Mouse (Mus musculus) kidney, postnatal 0 days (tissue): Measurements from ENCODE around the gene Gm20388. TPM values are rescaled to one million over a fixed set of nuclear protein-coding genes. Genes with fewer than 3 reads are reported as not detected.

Source experiments
- ATAC-seq: fragments of 200-750 bp; cut with Nextera tagmentation; replicated peaks from 2 replicates; pipeline ENCODE4 v1.8.0; 2017; ENCODE audit warnings: low read depth, moderate number of reproducible peaks, moderate TSS enrichment, moderate library complexity; ENCODE audit not compliant: low FRiP score
- DNase-seq: peaks from one replicate; pipeline ENCODE4 v3.0.0-alpha.2; 2016; ENCODE audit warnings: low spot score
- H3K27ac ChIP-seq: fragments of 300-500 bp; sonication (generic); 2 replicates; pipeline ENCODE4 v1.5.1; 2014; ENCODE audit warnings: mild to moderate bottlenecking
- H3K27me3 ChIP-seq: fragments of 300-500 bp; sonication (generic); 2 replicates; pipeline ENCODE4 v1.6.1; 2014; ENCODE audit warnings: low read length, mixed read lengths; ENCODE audit not compliant: insufficient read depth
- H3K36me3 ChIP-seq: fragments of 300-500 bp; sonication (generic); 2 replicates; pipeline ENCODE4 v1.6.1; 2014; ENCODE audit warnings: low read length, mixed read lengths; ENCODE audit not compliant: insufficient read depth
- H3K4me1 ChIP-seq: fragments of 300-500 bp; sonication (generic); replicated peaks from 2 replicates; pipeline ENCODE4 v1.6.1; 2014; ENCODE audit warnings: antibody characterized with exemption, low read length, mixed read lengths; ENCODE audit not compliant: insufficient read depth
- H3K4me2 ChIP-seq: fragments of 300-500 bp; sonication (generic); 2 replicates; pipeline ENCODE4 v1.6.1; 2014; ENCODE audit warnings: mild to moderate bottlenecking, low read length, moderate library complexity, mixed read lengths
- H3K4me3 ChIP-seq: fragments of 300-500 bp; sonication (generic); replicated peaks from 2 replicates; pipeline ENCODE4 v1.5.1; 2014; ENCODE audit warnings: low read depth, low read length
- H3K9ac ChIP-seq: fragments of 300-500 bp; sonication (generic); 2 replicates; pipeline ENCODE4 v1.6.1; 2014; ENCODE audit warnings: low read depth, low read length
- H3K9me3 ChIP-seq: fragments of 300-500 bp; sonication (generic); replicated peaks from 2 replicates; pipeline ENCODE4 v1.6.1; 2016; ENCODE audit warnings: low read length, inconsistent platforms, mixed read lengths
- CTCF ChIP-seq: IDR thresholded peaks from 2 replicates; pipeline ENCODE4 v1.5.1; 2016; ENCODE audit warnings: antibody characterized with exemption, low read depth, mild to moderate bottlenecking, moderate library complexity
- whole genome bisulfite sequencing: fragments of 180-500 bp; shearing (Covaris S2); extraction: QIAGEN DNeasy Blood & Tissue Kit; methylation state at CpG from one replicate; pipeline ENCODE4 v1.1.7; 2014; 5-methylcytosine and 5-hydroxymethylcytosine counted together
- polyA plus RNA-seq: library from polyadenylated mRNA; unstranded; fragments of >200 nt; fragmentation: Nextera tagmentation; extraction: Ambion mirVana; gene quantifications from 2 replicates; pipeline ENCODE4 v1.2.1, GENCODE M21; 2015

Gene Gm20388
- polyA plus RNA-seq, 1 experiment from 2014 or later = not detected

- H3K4me1 ChIP-seq = 0 out of 2 replicates have a peak, but pooled peaks cover 7% of the 10 kb centered on the region
- peak overlapping the region; percentile 13; the same call in 1 of the 2 replicates for H3K27ac ChIP-seq
- 44% methylated on average over 9 of the region's 9 CpGs for WGBS
- H3K36me3 ChIP-seq = no peaks in the 10 kb centered on the region
- H3K27me3 ChIP-seq = no peaks in the 10 kb centered on the region
- no peak for TF ChIP-seq CTCF
- no peaks in the 10 kb centered on the region for H3K9me3 ChIP-seq
- DNase-seq (peak; percentile 60), ATAC-seq (no peak)
- H3K4me3 ChIP-seq = no peak overlapping the region
- no peak overlapping the region for H3K9ac ChIP-seq
- H3K4me2 ChIP-seq = no peak overlapping the region
Measured at GRCm38 (mm10) chr8:120251411-120252035, 340.9 kb downstream of the Gm20388 start.

- WGBS = 69% methylated on average over 8 of the region's 8 CpGs
- no peaks in the 10 kb centered on the region for H3K36me3 ChIP-seq
- H3K4me3 ChIP-seq = no peak overlapping the region
- ATAC-seq (no peak), DNase-seq (no peak)
- H3K27me3 ChIP-seq = no peaks in the 10 kb centered on the region
- no peak overlapping the region for H3K9ac ChIP-seq
- no peak overlapping the region for H3K27ac ChIP-seq
- TF ChIP-seq CTCF = no peak
- no peak overlapping the region for H3K4me2 ChIP-seq
- H3K9me3 ChIP-seq = no peaks in the 10 kb centered on the region
- 0 out of 2 replicates have a peak, but pooled peaks cover 7% of the 10 kb centered on the region for H3K4me1 ChIP-seq
Measured at GRCm38 (mm10) chr8:120253626-120254025, 343.0 kb downstream of the Gm20388 start.

DNA sequence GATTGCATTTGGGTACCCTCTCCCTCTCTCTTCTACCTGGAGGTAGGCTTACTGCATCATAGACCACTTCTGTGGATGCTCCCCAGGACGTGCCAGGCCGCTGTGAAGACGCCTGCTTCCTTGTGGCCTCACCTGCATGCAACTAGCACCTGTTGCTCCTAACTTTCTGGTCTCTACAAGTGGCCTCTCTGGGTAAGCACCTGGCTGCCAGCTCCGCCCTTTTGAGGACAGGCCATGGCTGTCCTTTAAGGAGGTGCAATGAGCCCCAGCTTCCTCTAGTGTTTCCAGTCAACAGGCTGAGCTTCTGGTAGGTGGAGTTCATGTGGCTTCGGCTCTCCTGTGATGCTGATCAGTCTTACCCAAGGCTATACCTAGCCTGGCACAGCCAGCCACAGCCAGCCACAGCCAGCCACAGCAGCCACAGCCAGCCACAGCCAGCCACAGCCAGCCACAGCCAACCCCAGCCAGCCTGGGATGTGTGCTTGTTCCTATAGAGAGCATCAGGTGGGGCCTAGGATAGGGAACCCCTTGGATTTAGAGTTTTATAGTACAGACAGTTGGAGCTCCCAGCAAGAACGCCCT lies 344.9 kb downstream of the Gm20388 start:
- no peak for ATAC-seq
- WGBS = 89% methylated on average over 6 of the region's 6 CpGs
- H3K27ac ChIP-seq = no peak overlapping the region
- peaks cover 12% of the 10 kb centered on the region; the same call in 1 of the 2 replicates for H3K4me1 ChIP-seq
- H3K4me3 ChIP-seq = no peak overlapping the region
- no peak for DNase-seq
- no peak overlapping the region for H3K4me2 ChIP-seq
- H3K9ac ChIP-seq = no peak overlapping the region
- H3K9me3 ChIP-seq = no peaks in the 10 kb centered on the region
- no peaks in the 10 kb centered on the region for H3K27me3 ChIP-seq
- H3K36me3 ChIP-seq = no peaks in the 10 kb centered on the region
- TF ChIP-seq CTCF = no peak

DNA sequence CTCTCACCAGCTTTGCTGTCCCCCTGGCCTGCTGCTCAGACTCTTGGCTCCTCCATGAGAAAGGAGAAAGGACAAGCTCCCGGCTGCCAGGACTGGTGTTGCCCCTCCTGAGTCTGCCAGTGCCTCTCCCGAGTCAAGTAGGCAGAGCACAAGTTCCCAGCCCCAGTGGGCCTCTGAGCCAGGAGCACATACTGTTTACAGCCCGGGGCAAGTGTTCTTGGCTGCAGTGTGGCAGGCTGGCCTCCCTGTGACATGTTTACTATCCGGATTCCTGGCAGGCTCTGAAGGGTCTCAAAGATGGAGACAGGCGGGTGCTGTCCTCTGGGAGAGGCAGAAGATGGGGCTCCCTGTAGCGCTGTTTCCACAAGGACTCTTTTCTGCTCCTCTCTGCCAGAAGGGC lies 346.3 kb downstream of the Gm20388 start:
- ATAC-seq = no peak
- H3K4me1 ChIP-seq = peaks cover 15% of the 10 kb centered on the region; the same call in 1 of the 2 replicates
- DNase-seq = no peak
- H3K9ac ChIP-seq = no peak overlapping the region
- H3K4me2 ChIP-seq = no peak overlapping the region
- no peaks in the 10 kb centered on the region for H3K36me3 ChIP-seq
- no peak overlapping the region for H3K27ac ChIP-seq
- no peak for TF ChIP-seq CTCF
- WGBS = 39% methylated on average over 6 of the region's 6 CpGs
- H3K9me3 ChIP-seq = no peaks in the 10 kb centered on the region
- no peaks in the 10 kb centered on the region for H3K27me3 ChIP-seq
- no peak overlapping the region for H3K4me3 ChIP-seq

GRCm38 (mm10) chr8:120259206-120259605 lies 348.6 kb downstream of the Gm20388 start:
- TF ChIP-seq CTCF = no peak
- no peak overlapping the region for H3K27ac ChIP-seq
- WGBS = 58% methylated on average over 13 of the region's 13 CpGs
- H3K9me3 ChIP-seq = no peaks in the 10 kb centered on the region
- ATAC-seq = no peak
- H3K9ac ChIP-seq = no peak overlapping the region
- no peaks in the 10 kb centered on the region for H3K36me3 ChIP-seq
- H3K4me2 ChIP-seq = no peak overlapping the region
- peak; percentile 55 for DNase-seq
- no peak overlapping the region for H3K4me3 ChIP-seq
- H3K27me3 ChIP-seq = 0 out of 2 replicates have a peak, but pooled peaks cover 4% of the 10 kb centered on the region
- peaks cover 22% of the 10 kb centered on the region for H3K4me1 ChIP-seq

DNA sequence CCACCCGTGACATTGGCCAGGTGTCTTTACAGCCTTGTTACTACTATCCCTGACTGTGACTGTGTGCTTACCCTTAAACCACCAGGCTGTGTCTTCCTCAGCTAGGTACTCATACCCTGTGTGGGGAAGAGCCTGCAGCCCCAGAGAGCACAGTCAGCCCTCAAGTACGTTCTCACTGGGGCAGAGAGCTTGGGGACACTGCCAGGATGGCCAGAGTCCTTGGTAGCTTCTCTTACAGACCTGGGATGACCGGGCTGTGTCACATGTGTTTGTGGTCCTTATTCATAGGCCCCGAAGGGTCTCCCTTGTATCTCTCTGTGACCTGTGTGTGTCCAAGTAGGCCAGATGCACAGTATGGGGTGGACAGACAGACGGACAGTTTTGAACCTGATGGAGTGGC lies 350.0 kb downstream of the Gm20388 start:
- no peak for ATAC-seq
- Histone ChIP-seq H3K36me3 (no peaks in the 10 kb centered on the region), H3K4me3 (no peak overlapping the region), H3K4me2 (no peak overlapping the region), H3K27ac (peak overlapping the region; percentile 32; the same call in 1 of the 2 replicates), H3K27me3 (0 out of 2 replicates have a peak, but pooled peaks cover 4% of the 10 kb centered on the region), H3K4me1 (peaks cover 36% of the 10 kb centered on the region), H3K9ac (no peak overlapping the region), H3K9me3 (no peaks in the 10 kb centered on the region)
- 66% methylated on average over 5 of the region's 5 CpGs for WGBS
- no peak for TF ChIP-seq CTCF
- no peak for DNase-seq
